Mouse (Mus musculus) liver, postnatal 0 days (tissue): ENCODE results near the gene Sst. TPM values are rescaled to one million over a fixed set of nuclear protein-coding genes. Genes with fewer than 3 reads are reported as not detected.

Experiments used
- ATAC-seq: fragments of 200-750 bp; cut with Nextera tagmentation; 2 replicates; pipeline ENCODE4 v1.8.0; 2017; ENCODE audit warnings: mild to moderate bottlenecking, moderate library complexity
- DNase-seq: peaks from one replicate; pipeline ENCODE4 v3.0.0-alpha.2; 2016
- H3K27ac ChIP-seq: fragments of 300-500 bp; sonication (generic); 2 replicates; pipeline ENCODE4 v1.5.1; 2014; ENCODE audit warnings: antibody characterized with exemption, moderate library complexity, mild to moderate bottlenecking, low read depth
- H3K27me3 ChIP-seq: fragments of 300-500 bp; sonication (generic); 2 replicates; pipeline ENCODE4 v1.6.1; 2014; ENCODE audit warnings: low read length, control low read depth, mixed read lengths; ENCODE audit not compliant: insufficient read depth
- H3K36me3 ChIP-seq: fragments of 300-500 bp; sonication (generic); replicated peaks from 2 replicates; pipeline ENCODE4 v1.6.1; 2014; ENCODE audit warnings: mild to moderate bottlenecking, control low read depth, low read length, moderate library complexity, mixed read lengths; ENCODE audit not compliant: insufficient read depth
- H3K4me1 ChIP-seq: fragments of 300-500 bp; sonication (generic); 2 replicates; pipeline ENCODE4 v1.6.1; 2014; ENCODE audit warnings: antibody characterized with exemption, mild to moderate bottlenecking, control low read depth; ENCODE audit not compliant: insufficient read depth
- H3K4me2 ChIP-seq: fragments of 300-500 bp; sonication (generic); 2 replicates; pipeline ENCODE4 v1.6.1; 2014; ENCODE audit warnings: low read depth, mild to moderate bottlenecking, low read length, moderate library complexity, mixed read lengths
- H3K4me3 ChIP-seq: fragments of 300-500 bp; sonication (generic); 2 replicates; pipeline ENCODE4 v1.5.1; 2014; ENCODE audit warnings: low read depth, low read length
- H3K9ac ChIP-seq: fragments of 300-500 bp; sonication (generic); replicated peaks from 2 replicates; pipeline ENCODE4 v1.6.1; 2014; ENCODE audit warnings: mild to moderate bottlenecking, moderate library complexity
- H3K9me3 ChIP-seq: fragments of 300-500 bp; sonication (generic); 2 replicates; pipeline ENCODE4 v1.6.1; 2016; ENCODE audit warnings: mild to moderate bottlenecking, control low read depth, low read length, mixed read lengths
- CTCF ChIP-seq: sonication (generic); IDR thresholded peaks from 2 replicates; pipeline ENCODE4 v1.5.1; 2016; ENCODE audit warnings: antibody characterized with exemption, low read depth
- EP300 ChIP-seq: IDR thresholded peaks from 2 replicates; pipeline ENCODE4 v1.6.1; 2016; ENCODE audit warnings: antibody characterized with exemption, low read depth, mild to moderate bottlenecking
- WGBS: fragments of 180-500 bp; shearing (Covaris S2); extraction: QIAGEN DNeasy Blood & Tissue Kit; methylation state at CpG from one replicate; pipeline ENCODE4 v1.1.7; 2014; ENCODE audit not compliant: insufficient replicate concordance; 5-methylcytosine and 5-hydroxymethylcytosine counted together
- polyA plus RNA-seq: library from polyadenylated mRNA; unstranded; fragments of >200 nt; fragmentation: Nextera tagmentation; extraction: Ambion mirVana; gene quantifications from 2 replicates; pipeline ENCODE4 v1.2.1, GENCODE M21; 2015

The Sst gene
- polyA plus RNA-seq, 1 experiment from 2014 or later, result not detected

- Histone ChIP-seq H3K36me3 (no peaks in the 10 kb centered on the region), H3K4me2 (no peak overlapping the region), H3K27me3 (peaks cover 14% of the 10 kb centered on the region; the same call in 1 of the 2 replicates), H3K4me3 (no peak overlapping the region), H3K4me1 (no peaks in the 10 kb centered on the region), H3K27ac (no peak overlapping the region), H3K9me3 (no peaks in the 10 kb centered on the region), H3K9ac (no peak overlapping the region)
- DNase-seq, result no peak
- WGBS, result 7% methylated on average over 9 of the region's 9 CpGs
- no peak for TF ChIP-seq CTCF
- TF ChIP-seq EP300, result no peak
- ATAC-seq, result no peak
These were observed 607 bp downstream of the Sst start for GRCm38 (mm10) chr16:23890151-23890550.

- Histone ChIP-seq H3K9ac (no peak overlapping the region), H3K27ac (no peak overlapping the region), H3K9me3 (no peaks in the 10 kb centered on the region), H3K27me3 (peaks cover 14% of the 10 kb centered on the region; the same call in 1 of the 2 replicates), H3K4me3 (no peak overlapping the region), H3K36me3 (no peaks in the 10 kb centered on the region), H3K4me2 (no peak overlapping the region), H3K4me1 (no peaks in the 10 kb centered on the region)
- ATAC-seq, result no peak
- no peak for DNase-seq
- TF ChIP-seq CTCF (no peak), EP300 (no peak)
- 73% methylated on average over 10 of the region's 10 CpGs for WGBS
These were observed 2.7 kb downstream of the Sst start for GRCm38 (mm10) chr16:23887910-23888579.

GRCm38 (mm10) chr16:23885098-23885497 lies 5.7 kb downstream of the Sst start:
- ATAC-seq (no peak), DNase-seq (no peak)
- H3K27ac ChIP-seq, result no peak overlapping the region
- 83% methylated on average over 12 of the region's 12 CpGs for WGBS
- H3K36me3 ChIP-seq, result no peaks in the 10 kb centered on the region
- no peak overlapping the region for H3K9ac ChIP-seq
- H3K4me1 ChIP-seq, result no peaks in the 10 kb centered on the region
- H3K4me2 ChIP-seq, result no peak overlapping the region
- H3K27me3 ChIP-seq, result 0 out of 2 replicates have a peak, but pooled peaks cover 3% of the 10 kb centered on the region
- no peaks in the 10 kb centered on the region for H3K9me3 ChIP-seq
- TF ChIP-seq EP300, result no peak
- TF ChIP-seq CTCF, result no peak
- no peak overlapping the region for H3K4me3 ChIP-seq

GRCm38 (mm10) chr16:23855242-23855641 lies 35.5 kb downstream of the Sst start:
- ATAC-seq, result no peak
- no peak for TF ChIP-seq EP300
- no peak for TF ChIP-seq CTCF
- Histone ChIP-seq H3K4me1 (no peaks in the 10 kb centered on the region), H3K36me3 (no peaks in the 10 kb centered on the region), H3K9me3 (no peaks in the 10 kb centered on the region), H3K27ac (no peak overlapping the region), H3K9ac (no peak overlapping the region), H3K4me2 (no peak overlapping the region), H3K4me3 (no peak overlapping the region), H3K27me3 (no peaks in the 10 kb centered on the region)
- WGBS, result 51% methylated on average over 1 of the region's 1 CpGs
- no peak for DNase-seq

- DNase-seq, result no peak
- Histone ChIP-seq H3K9me3 (no peaks in the 10 kb centered on the region), H3K4me3 (no peak overlapping the region), H3K27ac (no peak overlapping the region), H3K4me1 (no peaks in the 10 kb centered on the region), H3K36me3 (no peaks in the 10 kb centered on the region), H3K4me2 (no peak overlapping the region), H3K27me3 (no peaks in the 10 kb centered on the region), H3K9ac (no peak overlapping the region)
- TF ChIP-seq EP300 (no peak), CTCF (no peak)
- no peak for ATAC-seq
These were observed 41.0 kb downstream of the Sst start for GRCm38 (mm10) chr16:23849720-23850119.

GRCm38 (mm10) chr16:23849176-23849575 lies 41.6 kb downstream of the Sst start:
- Histone ChIP-seq H3K9me3 (no peaks in the 10 kb centered on the region), H3K9ac (no peak overlapping the region), H3K36me3 (no peaks in the 10 kb centered on the region), H3K27me3 (no peaks in the 10 kb centered on the region), H3K4me1 (no peaks in the 10 kb centered on the region), H3K27ac (no peak overlapping the region), H3K4me2 (no peak overlapping the region), H3K4me3 (no peak overlapping the region)
- DNase-seq (no peak), ATAC-seq (no peak)
- TF ChIP-seq CTCF (no peak), EP300 (no peak)
